Mouse (Mus musculus): ENCODE results near the gene Inafm1.

- TF ChIP-seq CTCF (IDR thresholded peaks at IDR 0.05; ENCODE audit: low read depth, low read length), result no peak
- no peak for TF ChIP-seq TAL1 (conservative IDR thresholded peaks at IDR 0.05; ENCODE audit: low read depth, low read length)
These were observed 39.4 kb upstream of the Inafm1 start for GRCm38 (mm10) chr7:16312672-16313311.

All from G1E (cell line).